Mouse (Mus musculus): ENCODE results near the gene Snrnp25.

Snrnp25 gene

DNA sequence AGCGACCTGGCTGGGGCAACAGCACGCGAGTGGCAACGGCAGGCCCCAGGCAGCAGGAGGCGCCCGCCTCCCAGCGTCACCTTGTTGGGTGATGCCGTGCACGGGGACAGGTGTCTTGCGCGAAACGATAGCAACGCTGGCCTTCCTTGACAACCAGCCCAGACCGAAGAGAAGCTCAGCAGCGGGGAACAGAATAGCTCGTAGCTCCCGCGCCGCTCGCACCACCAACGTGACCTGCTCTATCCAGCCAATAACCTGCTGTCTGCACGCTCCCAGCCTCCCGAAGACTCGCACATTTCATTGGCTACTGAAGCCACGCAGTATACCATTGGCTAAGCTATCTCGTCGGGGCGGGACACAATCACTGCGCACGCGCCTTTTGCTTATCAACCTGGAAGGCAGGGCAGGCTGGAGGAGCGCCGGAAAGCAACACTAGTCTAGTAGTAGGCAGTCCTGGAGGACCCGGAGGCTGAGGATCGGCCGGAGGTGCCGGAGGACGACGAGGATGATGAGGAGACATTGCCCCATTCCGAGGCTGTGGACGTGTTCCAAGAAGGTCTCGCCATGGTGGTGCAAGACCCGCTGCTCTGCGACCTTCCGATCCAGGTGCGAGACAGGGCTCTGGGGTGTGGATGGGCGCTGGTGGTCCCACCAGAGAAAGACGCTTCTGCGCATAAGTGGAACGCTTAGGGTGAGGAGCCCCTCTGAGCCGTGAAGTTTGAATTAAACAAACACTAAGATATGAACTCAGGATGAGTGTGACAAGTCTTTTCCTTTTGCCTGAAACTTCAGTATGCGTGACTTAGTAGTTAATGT, at the start of gene Snrnp25:
Gene Snrnp25 (plus strand): TSS at position 358 of the 816 bp plus-strand sequence.
- peak; percentile 87 to 93 for DNase-seq (ENCODE audit: low spot score in 2 of 2)

DNA sequence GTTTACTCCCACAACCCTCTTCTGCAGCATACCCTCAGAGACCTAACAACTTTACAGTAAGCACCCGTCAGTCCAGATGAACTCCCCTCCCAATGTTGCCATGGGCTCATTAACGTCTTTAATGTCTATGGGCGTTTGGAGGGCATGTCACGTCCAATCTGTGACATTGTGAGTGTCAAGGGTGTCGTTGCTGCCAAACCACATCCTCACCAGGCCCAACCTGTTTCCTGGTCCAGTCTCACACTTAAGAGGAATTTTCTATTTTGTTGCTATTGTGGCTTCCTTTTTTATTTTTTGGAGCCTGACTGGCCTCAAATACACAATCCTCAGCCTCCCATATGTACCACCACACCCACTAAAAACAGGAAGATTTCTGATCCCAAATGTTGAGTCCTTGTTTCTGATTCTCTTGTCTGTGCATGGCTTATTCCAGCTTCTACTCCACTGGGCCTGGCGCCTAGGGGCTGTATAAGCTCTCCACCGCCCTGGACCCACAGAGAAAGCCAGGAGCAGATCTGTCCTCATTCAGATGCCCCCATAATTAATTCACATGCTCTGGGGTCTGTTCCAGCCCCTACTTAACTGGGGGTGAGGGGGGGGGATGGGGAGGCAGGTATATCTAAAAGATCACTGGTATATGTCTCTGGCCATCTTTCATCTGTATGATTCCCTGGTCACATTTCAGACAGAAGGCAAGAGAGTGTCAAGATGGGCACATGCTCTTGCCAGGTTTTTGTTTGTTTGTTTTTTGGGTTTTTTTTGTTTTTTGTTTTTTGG, 48.2 kb upstream of the Snrnp25 start:
- DNase-seq (ENCODE audit: low spot score in 2 of 2): no peak

DNA sequence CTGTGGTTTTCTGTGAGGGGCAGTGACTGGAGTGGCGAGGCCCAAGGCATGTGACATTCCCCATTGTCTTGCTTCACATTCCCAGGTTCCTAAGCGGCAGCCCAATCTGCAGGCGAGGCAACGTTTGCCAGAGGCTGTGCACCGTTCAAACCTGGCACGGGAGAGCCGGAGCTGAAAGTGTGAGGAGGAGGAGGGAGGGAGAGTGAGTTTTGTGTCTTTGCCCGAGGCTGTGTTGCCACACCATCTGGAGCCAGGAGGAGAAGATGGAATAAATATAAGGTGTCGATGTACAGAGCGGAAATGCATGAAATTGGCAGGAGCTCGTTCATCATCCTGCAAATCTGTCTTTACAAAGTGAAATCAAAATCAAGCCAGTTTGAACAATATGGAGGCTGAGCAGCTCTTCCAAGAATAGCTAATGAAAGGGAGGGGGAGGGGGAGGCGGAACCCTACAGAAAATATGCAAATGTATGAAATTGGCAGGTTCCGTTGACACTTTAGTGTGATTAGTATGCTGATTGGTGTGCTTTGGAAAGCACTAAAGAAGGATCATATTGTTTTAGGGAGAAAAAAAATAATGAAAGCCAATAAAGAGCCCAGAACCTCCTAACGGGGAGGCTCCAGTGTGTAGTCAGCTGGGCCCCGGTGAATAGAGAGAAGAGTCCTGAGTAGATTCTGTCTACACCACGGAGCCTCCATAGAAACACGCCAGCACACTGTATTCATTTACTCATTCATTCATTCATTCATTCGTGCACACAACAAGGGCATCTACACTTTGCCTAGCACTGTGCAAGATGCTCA, 47.2 kb upstream of the Snrnp25 start:
- DNase-seq (ENCODE audit: low spot score in 2 of 2): peak; percentile 40

DNA sequence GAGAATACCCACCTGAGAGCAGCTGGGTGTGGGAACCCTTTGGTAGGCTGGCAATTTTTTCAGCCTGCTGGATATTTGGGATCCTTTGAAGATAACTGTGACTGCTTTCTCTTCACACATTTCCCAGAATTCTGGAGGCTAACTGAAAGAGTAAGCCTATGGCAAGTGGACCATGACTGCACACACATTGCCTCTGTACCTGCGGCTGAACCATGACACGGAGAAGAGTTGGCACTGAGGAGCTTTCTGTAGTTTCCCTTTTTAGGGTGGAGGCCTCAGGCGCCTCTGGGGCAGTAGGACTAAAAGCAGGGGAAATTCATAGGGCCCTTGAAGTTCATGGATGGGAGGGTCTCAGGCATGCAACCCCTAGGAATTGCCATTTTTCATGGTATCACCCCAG, 46.0 kb upstream of the Snrnp25 start:
- no peak for DNase-seq (ENCODE audit: low spot score in 2 of 2)

DNA sequence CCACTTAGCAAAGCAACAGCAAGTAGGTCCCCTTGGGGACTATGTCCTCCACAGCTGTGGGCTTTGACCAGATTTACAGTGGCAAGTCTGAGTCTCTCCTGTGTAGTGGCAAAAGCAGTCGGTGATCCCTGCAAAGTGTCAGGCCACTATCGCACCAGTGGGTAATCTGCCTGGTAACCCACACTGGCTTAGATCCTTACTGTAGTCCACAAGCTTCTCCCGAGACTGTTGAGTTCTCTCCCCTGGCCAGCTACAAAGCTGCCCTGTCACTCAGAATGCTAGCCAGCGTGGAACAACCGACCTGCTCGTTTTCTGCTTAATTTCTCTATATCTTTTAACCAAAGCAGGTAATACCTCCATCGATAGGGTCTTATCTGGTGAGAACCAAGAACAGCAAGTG, 44.9 kb upstream of the Snrnp25 start:
- no peak for DNase-seq (ENCODE audit: low spot score in 2 of 2)

DNA sequence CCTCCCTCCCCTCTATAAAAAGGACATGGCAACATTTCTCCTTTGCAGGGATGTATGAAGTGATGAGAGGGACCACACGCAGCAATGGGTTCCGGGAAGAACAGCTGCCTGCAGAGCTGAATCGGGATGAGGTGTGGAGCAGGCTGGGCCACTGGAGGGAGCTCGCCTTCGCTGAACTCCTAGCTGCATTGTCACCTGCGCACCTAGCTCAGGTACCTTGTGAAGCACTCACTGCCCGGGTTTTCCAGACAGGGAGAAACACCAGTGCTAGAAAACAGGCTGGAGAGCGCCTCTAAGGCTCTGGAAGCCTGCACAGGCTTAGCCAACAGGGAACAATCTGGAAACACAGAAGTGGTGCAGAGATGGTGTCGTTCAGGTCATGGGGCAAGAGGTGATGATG, 43.7 kb upstream of the Snrnp25 start:
- DNase-seq (ENCODE audit: low spot score in 2 of 2): no peak

DNA sequence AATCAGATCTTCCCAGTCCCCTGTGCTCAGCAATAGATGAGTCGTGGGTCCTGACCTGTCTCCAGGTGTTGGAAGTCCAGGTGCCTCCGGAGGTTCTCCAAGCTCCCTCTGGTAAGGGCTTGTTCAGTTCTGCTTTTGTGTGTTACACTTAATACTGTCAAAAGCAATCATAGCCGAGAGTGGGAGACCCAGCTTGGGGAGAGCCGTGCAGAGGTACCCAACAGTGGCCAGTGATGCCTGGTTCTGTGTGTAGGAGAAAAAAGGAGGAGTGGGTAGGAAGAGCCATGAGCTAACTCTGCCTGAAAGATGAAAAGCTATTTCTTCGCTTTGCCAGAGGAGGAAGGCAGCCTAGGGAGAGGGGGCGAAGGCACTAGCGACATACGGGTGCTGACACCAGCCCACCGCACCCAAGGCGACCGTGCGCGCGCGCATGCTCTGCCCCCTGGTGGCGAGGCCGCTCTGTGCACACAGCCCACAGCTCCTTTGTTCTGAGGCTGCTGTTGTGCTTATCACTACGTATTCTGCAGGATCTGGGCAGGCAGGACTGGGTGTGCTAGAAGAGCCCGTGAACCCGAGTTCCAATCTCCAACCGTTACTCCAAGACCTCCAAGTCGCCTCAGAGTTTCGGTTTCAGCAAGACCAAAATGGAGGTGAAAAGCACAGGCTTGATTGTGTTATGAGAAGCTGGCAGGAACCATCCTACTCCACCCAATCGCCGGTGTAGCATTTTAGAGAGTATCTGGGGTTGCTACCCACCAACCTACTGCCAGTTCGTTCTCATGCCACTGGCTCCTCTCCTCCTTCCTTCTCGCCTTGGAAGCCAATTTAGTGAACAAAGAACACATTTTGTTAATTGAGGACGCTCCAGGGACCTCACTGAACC, 43.1 kb upstream of the Snrnp25 start:
- peak; percentile 75 to 82 for DNase-seq (ENCODE audit: low spot score in 2 of 2)

DNA sequence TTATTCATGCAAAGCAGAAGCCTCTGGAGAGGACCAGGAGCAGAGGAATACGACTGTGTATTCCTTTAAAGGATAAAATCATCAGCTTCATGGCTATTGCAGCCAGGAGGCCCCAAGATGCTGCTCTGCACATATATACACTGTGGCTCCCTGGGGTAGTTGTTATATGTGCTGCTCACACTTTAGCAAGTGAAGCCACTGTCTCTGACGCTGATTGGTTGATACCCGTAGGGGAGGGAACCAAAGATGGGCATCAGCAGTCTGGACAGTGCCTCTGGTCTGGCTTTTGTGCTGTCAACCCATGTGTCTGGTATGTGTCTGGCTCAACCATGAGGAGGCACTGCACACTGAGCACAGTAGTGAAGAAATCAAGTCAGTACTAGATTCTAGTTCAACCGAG, 38.5 kb upstream of the Snrnp25 start:
- no peak for DNase-seq (ENCODE audit: low spot score in 2 of 2)

DNA sequence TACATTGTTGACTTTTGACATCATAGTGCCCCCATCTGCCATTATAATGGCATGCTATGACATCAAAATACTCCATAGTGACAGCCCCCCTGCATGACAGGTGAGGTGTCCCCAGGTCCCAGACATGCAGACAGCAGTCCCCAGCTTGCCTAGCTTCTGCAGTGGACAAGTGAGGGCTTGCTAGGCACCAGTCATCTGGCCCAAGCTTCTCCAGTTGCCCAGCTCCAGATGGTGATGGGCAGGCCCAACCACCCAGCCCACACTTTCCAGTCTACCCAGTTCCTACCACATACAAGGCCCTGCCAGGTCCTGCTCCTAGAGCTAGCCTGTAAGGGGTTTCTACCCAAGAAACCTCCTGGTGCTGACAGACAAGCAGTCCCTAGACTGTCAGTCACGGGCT, 26.7 kb upstream of the Snrnp25 start:
- no peak for DNase-seq (ENCODE audit: low spot score in 2 of 2)

DNA sequence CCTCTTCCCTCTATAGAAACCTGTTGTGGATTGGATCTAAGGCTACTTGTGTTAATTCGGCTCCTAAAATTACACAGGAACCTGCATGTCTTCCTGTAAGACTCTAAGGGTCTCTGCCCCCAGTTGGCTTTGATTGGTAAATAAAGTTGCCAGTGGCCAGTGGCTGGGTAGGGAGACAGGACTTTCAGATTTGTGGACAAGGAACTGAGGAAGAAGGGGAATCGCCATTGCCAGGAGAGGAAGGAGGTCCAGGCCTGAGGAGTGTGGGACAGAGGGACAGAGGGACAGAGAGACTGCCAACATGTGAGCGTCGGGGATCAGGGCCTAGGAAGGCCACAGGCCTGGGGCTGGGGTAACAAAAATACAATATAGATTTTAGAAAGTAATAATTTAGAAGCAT, 24.0 kb upstream of the Snrnp25 start:
- DNase-seq (ENCODE audit: low spot score in 2 of 2): no peak

DNA sequence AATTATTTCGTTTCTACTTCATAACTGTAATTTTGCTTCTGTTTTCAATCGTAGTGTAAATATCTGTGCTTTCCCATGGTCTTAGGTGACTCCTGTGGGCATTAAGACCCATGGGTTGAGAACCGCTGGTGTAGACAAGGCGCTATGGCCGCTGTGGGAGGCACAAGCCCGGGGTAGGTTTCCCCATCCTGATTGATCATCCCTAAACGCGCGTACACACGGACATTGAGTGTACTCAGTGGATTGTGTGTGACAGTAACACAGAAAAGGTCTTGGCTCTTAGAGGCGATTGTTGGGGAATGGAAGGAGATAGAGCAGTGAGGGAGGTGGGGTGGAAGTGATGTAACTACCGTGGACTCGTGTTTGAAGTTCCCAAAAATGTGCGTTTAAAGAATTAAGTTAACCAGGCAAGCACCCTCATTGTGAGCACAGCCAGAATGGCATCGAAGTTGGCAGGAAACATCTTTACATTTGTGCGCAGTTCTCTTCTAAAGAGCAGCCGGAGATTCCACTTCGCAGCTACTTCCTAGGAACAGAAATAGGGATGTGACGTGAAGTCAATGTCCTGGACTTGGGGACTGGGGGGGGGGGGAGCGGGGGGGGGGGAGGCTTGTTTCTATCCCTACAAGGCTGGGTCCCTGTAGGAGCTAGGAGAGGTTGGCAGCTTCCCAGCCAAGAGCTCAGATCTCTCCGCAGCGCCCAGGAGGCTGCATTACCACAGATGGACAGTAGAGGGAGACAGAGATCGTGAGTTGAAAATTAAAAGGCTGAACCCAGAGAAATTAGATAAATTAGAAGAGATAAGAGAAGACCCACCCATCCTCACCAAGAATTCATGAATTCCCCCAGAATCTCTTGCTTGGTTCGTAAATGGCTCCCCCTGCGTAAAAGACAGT, 23.0 kb upstream of the Snrnp25 start:
- peak; percentile 77 to 89 for DNase-seq (ENCODE audit: low spot score in 2 of 2)

DNA sequence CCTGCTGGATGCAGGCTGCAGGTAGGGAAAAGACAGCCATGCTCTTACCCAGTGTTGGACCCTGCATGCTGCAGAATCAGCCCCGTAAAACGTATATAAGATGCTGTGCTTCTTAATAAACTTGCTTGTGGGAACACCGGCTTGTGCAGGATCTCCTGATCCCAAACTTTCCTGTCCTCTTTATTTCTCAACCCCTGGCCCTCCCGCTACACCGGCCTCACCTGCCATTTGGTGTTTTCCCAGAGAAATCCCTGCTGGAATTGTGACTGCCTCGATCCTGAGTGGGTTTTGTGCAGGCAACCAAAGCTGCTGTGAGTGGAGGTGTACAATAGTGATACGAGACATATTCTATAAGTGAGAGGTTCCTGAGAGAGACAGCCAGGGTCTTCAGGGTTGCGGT, 20.7 kb upstream of the Snrnp25 start:
- DNase-seq (ENCODE audit: low spot score in 2 of 2): no peak

DNA sequence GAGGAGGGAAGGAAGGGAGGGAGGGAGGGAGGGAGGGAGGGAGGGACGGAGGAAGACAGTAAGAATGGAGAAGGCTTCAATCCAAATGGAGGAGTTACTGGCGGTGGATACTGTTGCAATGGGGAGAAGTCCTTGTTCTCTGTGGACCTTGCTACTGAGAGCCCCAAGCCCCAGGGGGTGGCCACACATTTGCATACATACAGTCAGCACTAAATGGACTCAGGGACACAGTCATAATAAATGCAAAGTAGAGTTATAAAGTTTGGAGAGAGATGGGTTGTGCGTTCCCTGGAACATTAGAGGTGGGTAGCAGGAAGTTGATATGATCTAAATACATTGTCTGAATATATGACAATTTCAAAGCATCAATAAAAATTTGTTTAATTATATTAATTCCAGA, 19.2 kb upstream of the Snrnp25 start:
- DNase-seq (ENCODE audit: low spot score in 2 of 2): no peak

DNA sequence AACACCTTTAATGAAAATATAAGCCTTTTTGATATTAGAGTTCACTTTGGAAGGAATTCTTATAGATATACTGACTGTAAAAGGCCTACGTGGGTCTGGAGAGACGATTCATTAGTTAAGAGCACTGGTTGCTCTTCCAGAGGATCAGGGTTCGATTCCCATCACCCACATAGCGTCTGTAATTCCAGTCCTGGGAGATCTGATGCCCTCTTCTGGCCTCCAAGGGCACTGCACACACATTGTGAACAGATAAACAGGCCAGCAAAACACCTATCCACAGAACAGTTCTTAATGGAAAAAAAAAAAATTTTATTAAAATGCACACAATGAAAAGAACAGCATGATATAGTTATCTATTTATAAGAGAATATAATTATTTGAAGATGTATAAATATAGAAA, 18.0 kb upstream of the Snrnp25 start:
- DNase-seq (ENCODE audit: low spot score in 2 of 2): no peak

DNA sequence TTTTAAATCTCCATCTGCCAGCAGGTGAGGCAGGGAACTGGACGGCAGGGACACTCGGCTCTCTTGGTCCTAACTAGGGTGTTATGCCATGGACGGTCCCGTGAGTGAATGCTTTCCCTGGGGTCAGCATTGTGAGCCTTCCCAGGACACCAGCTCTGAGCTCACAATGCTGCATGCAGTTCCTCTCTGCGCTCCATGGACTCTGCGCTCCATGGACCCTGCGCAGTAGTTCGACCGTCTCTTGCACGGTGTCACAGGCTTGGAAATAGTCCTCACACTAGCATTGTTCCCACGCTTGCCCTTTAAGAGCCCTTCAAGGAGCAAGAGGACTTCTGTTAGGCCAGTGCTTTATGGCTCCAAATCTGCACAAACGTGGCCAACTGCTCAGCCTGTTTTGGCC, 16.3 kb upstream of the Snrnp25 start:
- no peak for DNase-seq (ENCODE audit: low spot score in 2 of 2)

DNA sequence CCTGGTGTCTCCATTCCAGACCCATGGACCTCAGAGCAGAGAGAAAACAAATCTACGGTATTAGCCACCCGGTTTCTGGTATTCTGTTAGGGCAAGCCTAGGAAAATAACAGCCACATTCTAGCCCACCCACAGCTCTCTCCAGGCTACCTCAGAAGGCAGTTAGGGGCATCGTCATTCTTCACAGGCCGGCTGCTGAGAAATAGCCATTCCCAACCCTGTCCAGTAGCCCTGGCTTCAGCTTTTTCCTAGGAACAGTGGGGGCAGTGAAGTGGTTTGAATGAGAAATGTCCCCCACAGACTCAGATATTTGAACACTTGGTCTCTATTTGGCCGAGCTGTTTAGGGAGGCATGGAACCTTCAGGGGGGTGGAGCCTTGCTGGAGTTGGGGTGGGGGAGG, 15.8 kb upstream of the Snrnp25 start:
- no peak for DNase-seq (ENCODE audit: low spot score in 2 of 2)

DNA sequence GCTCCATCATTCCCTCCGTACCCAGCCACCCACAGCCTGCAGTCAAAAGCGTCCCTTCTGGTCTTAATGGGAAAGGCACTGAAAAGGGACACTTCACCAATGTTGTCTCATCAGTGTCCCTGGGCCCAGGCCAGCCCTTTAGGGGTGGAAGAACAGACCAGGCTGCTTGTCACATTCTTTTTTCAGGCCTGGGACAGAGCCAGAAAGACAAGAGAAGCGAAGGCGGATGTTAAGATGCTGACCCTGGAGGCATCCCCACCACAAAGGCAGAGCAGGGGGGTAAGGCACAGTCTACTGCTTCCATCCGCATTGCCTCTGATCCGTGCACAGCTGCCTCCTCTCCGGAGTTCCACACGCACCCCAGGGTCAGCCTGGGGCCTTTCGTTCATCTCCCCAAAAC, 15.1 kb upstream of the Snrnp25 start:
- no peak for DNase-seq (ENCODE audit: low spot score in 2 of 2)

DNA sequence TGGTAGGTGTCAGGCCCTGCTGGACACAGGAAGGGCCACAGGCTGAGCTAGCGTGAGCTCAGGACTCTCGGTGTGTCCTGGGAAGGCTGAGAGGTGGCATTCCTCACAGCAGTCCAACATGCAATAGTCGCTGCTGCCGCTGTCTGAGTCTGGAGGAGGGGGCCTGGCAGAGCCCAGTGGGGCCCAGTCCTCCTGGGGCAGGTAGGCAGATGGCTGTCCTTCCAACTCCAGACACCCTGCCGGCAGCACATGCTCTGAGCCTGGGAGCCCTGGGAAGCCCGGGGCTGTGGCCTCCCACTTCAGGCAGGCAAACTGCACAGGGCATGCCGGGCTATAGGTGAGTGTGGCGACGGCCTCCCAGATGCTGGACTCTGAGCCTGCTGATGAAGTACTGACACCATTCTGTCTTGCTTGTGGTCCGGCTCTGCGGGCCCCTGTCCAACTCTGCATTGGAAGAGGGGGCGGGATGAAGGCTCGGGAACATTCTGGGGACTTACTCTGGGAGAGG, 14.6 kb upstream of the Snrnp25 start:
- DNase-seq (ENCODE audit: low spot score in 2 of 2): no peak

DNA sequence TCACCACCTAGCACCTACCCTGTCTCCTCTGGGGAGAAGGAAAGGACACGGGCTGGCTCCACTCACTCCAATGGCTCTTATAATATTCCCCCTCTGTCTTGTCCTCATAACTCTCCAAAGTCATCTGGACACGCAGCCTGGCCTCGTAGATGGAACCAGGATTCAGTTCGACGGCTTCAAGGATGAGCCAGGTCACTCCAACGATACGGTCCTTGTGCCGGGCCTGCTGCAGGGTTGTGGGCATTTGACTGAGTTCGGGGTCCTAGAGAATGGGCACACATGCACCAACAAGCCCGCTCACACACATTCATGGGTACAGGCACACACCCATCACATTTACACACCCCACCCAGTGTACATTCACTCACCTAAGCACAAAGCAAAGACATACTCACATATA, 12.1 kb upstream of the Snrnp25 start:
- DNase-seq (ENCODE audit: low spot score in 2 of 2): no peak

DNA sequence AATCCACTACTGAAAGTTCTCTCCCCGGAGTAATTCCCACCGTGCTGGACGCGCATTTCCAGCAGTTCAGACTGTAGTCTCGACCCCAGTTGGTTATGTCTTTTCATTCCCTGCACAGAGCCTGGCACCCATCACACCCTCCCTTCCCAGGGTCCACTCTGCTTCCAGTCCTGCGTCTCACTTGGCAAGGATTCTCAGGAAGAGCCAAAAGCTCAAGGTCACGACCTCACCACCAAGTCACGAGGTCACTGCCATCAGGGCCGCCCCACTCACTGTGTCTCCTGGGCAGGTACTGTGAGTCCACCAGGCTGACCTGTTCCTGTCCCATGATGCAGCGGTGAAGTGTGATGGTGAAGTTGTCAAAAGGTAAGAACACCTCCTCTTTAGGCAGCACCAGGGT, 11.1 kb upstream of the Snrnp25 start:
- no peak for DNase-seq (ENCODE audit: low spot score in 2 of 2)

All from frontal cortex, postnatal 25 days (tissue).